ENCODE assay signal across 8 mouse cellular contexts in the genomic region with DNA sequence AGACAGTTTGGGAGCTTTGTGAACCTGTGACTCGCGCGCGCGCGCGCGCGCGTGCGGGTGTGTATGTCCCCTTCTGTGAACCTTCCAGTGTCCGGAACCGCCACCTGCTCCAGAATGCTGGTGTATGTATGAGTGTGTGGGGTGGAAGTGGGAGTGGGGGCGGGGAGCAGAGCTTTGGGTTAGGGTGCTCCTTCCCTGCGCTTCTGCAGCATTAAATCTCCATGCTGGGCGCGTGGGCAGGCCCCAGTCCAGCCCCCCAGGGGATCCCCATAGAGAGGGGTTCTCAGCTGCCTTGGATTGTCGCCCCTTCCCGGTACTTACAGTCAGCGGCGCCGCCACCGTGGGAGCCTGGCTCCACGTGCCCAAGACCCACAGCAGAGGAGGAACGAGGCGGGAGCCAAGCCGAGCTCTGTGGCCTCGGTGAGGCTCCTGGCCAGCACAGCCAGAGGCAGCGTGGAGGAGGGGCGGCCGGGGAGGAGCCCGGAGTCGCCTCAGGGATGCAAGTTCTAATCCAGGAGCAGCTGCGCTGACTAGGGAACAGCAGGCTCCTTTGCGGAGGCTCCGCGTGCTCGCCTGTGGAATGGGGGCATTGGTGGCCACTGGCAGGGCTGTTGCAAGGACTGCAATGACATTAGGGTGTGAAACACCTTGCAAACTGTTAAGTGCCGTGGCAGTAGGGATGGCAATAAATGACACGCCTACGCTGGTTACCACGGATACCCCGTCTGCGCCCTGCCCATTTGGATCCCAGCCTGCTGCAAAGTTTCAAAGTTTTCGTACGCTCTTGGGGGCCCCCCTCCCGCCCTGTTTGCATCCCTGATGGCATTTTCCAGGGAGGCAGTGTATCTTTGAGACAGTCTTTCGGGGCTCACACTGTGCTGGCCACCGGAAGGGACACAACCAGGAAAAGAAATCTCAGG. TPM values are rescaled to one million over a fixed set of nuclear protein-coding genes. Genes with fewer than 3 reads are reported as not detected.
DNase-seq lines count a peak whose midpoint lies in the region; ATAC-seq and TF ChIP-seq lines count a peak whose summit lies in the region.

A gene (minus strand): TSS at position 664 of the 920 bp plus-strand sequence.

- H3K27me3 ChIP-seq in kidney, postnatal 0 days (ENCODE audit: insufficient read depth, low read length) = peaks cover 24% of the 10 kb centered on the region
- peaks cover 72% of the 10 kb centered on the region for H3K27me3 ChIP-seq in hindbrain, embryonic 10.5 days (ENCODE audit: insufficient read depth, poor library complexity, severe bottlenecking)
- H3K27me3 ChIP-seq in midbrain, embryonic 11.5 days (ENCODE audit: control insufficient read depth, insufficient read depth, low read length) = peaks cover 25% of the 10 kb centered on the region

- no peak for TF ChIP-seq CTCF in kidney, postnatal 0 days (IDR thresholded peaks at IDR 0.05; ENCODE audit: low read depth)

- no peak within 1 kb of the TSS for H3K27ac ChIP-seq in kidney, postnatal 0 days
- peak within 1 kb of the TSS; percentile 59 for H3K27ac ChIP-seq in hindbrain, embryonic 10.5 days
- no peak within 1 kb of the TSS for H3K27ac ChIP-seq in midbrain, embryonic 11.5 days (ENCODE audit: low read depth, low read length)

- 1% methylated on average over 49 of the region's 49 CpGs for WGBS in kidney, postnatal 0 days
- 2% methylated on average over 49 of the region's 49 CpGs for WGBS in hindbrain, embryonic 10.5 days
- 2% methylated on average over 49 of the region's 49 CpGs for WGBS in midbrain, embryonic 11.5 days

- peak within 1 kb of the TSS; percentile 20; the same call in 1 of the 2 replicates for H3K4me3 ChIP-seq in kidney, postnatal 0 days (replicated peaks; ENCODE audit: low read depth, low read length)
- peak within 1 kb of the TSS; percentile 43 for H3K4me3 ChIP-seq in hindbrain, embryonic 10.5 days
- H3K4me3 ChIP-seq in midbrain, embryonic 11.5 days (ENCODE audit: low read depth, low read length) = peak within 1 kb of the TSS; percentile 9; the same call in 1 of the 2 replicates

- no peak within 1 kb of the TSS for H3K9ac ChIP-seq in kidney, postnatal 0 days (ENCODE audit: low read depth, low read length)
- no peak within 1 kb of the TSS for H3K9ac ChIP-seq in midbrain, embryonic 11.5 days (ENCODE audit: low read length)

- H3K4me2 ChIP-seq in kidney, postnatal 0 days (ENCODE audit: low read length) = peak within 1 kb of the TSS; percentile 44
- peak within 1 kb of the TSS; percentile 25 for H3K4me2 ChIP-seq in midbrain, embryonic 11.5 days

- no peaks in the 10 kb centered on the region for H3K9me3 ChIP-seq in kidney, postnatal 0 days (replicated peaks; ENCODE audit: low read length)
- no peaks in the 10 kb centered on the region for H3K9me3 ChIP-seq in hindbrain, embryonic 10.5 days
- H3K9me3 ChIP-seq in midbrain, embryonic 11.5 days (ENCODE audit: control insufficient read depth, low read length) = no peaks in the 10 kb centered on the region

- H3K36me3 ChIP-seq in kidney, postnatal 0 days (ENCODE audit: insufficient read depth, low read length) = no peaks in the 10 kb centered on the region
- H3K36me3 ChIP-seq in hindbrain, embryonic 10.5 days = no peaks in the 10 kb centered on the region
- H3K36me3 ChIP-seq in midbrain, embryonic 11.5 days (ENCODE audit: control insufficient read depth, insufficient read depth, low read length) = no peaks in the 10 kb centered on the region

- DNase-seq in kidney, postnatal 0 days (ENCODE audit: low spot score) = no peak
- no peak for DNase-seq in kidney, adult 18-20 months
- DNase-seq in brain, adult 2 months (ENCODE audit: low read depth, low spot score) = peak; percentile 23
- DNase-seq in hindbrain, embryonic 10.5 days (ENCODE audit: low spot score) = peak; percentile 48
- DNase-seq in midbrain, embryonic 11.5 days (ENCODE audit: low spot score, missing footprints) = peak; percentile 89
- no peak for DNase-seq in frontal cortex, postnatal 14 days (ENCODE audit: low spot score in 2 of 2)
- DNase-seq in thymus, postnatal 36 days = no peak

- H3K4me1 ChIP-seq in kidney, postnatal 0 days (replicated peaks; ENCODE audit: insufficient read depth, low read length) = no peaks in the 10 kb centered on the region; the same call in 1 of the 2 replicates
- peaks cover 60% of the 10 kb centered on the region for H3K4me1 ChIP-seq in hindbrain, embryonic 10.5 days (replicated peaks)
- peaks cover 10% of the 10 kb centered on the region for H3K4me1 ChIP-seq in midbrain, embryonic 11.5 days (ENCODE audit: control insufficient read depth, insufficient read depth, low read length)

- no peak for ATAC-seq in kidney, postnatal 0 days (replicated peaks; ENCODE audit: low FRiP score, low read depth)
- peak; percentile 44 for ATAC-seq in midbrain, embryonic 11.5 days (ENCODE audit: low FRiP score)
- no peak for ATAC-seq in megakaryocyte-erythroid progenitor cell, adult 5-6 weeks (replicated peaks; ENCODE audit: low FRiP score, low TSS enrichment, poor library complexity, severe bottlenecking)

RNA-seq across cellular contexts. Expression of the gene that starts here (rescaled TPM):
- 1.1 and 1.8 TPM in 2 replicates for polyA plus RNA-seq in kidney, postnatal 0 days (2015; fragmentation: Nextera tagmentation; extraction: Ambion mirVana)
- polyA plus RNA-seq in hindbrain, embryonic 10.5 days (2016; fragmentation: Nextera tagmentation; extraction: Ambion mirVana) = 2.2 and 6.2 TPM in 2 replicates
- 0.65 and 0.75 TPM in 2 replicates for polyA plus RNA-seq in midbrain, embryonic 11.5 days (2014; fragmentation: Nextera tagmentation; extraction: Ambion mirVana)
- total RNA-seq in megakaryocyte-erythroid progenitor cell, adult 5-6 weeks (2014; fragmentation: Nextera tagmentation) = not detected in 2 replicates
- not detected in 2 replicates for total RNA-seq in megakaryocyte-erythroid progenitor cell, adult 5-6 weeks (2017)

Comparison
In these comparisons a context has a peak if more than half of its experiments do, and no peak if none do; other contexts are left out.
1. Peak in DNase-seq, ATAC-seq, H3K4me3 ChIP-seq and H3K4me2 ChIP-seq in midbrain, embryonic 11.5 days; RNA of the gene not detected or under 1 TPM.
2. DNase-seq: peak in brain, adult 2 months (single experiment) and hindbrain, embryonic 10.5 days (single experiment); none in kidney, postnatal 0 days (single experiment), kidney, adult 18-20 months (single experiment), frontal cortex, postnatal 14 days (0 of 2) and thymus, postnatal 36 days (0 of 2).
3. Peak in every context shown above with its lines, with median percentiles within 50 percentile points of each other: H3K4me3 ChIP-seq.